Mouse (Mus musculus): ENCODE data around the gene Qdpr. TPM values are rescaled to one million over a fixed set of nuclear protein-coding genes. Genes with fewer than 3 reads are reported as not detected.

Qdpr gene
- 100 to 1,000 TPM in 1 of 2 experiments, 10 to 100 TPM in 1; 76.6 to 101 TPM for polyA plus RNA-seq (2017; shearing (Covaris generic))

DNA sequence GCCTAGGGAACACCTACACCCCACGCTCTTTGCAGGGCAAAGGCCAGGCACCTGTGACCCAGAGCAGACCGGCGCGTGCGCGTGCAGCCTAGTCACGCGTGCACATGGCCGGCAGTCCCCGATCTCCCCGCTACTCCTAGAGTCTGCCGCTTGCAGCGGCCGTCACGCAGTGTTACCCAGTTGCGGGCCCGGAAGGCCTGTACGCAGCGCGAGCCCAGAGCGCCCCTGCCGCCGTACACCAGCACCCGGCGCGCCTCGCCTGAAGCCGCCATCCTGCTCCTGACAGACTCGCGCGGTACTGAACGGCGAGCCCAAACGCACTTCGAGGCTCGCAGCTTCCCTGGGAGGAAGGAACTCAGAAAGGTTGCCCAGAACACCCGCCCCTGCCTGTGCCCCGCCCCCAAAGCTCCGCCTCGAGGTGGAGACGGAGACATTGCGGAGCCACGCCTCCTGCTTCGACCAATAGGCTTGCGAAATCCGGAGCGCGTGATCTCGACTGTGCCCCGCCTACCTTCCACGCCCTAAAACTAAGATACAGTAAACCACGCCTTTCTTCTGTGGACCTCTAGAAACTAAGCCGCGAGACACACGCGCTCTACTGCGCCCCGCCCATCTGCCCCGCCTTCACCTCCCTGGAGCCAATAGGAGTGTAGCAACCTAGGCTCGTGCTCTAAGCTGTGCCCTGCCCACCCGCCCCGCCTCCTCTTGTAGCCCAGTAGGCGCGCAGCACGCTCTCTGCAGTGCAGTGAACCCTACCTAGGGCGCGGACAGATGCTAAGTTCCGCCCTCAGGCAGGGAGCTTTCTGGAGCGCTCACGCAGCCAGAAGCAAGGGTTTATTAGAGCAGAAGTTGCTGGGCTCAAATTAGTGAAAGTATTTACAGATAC is at the start of gene Qdpr:
Gene Qdpr, minus strand, starts transcription at position 406 of the 886 bp plus-strand sequence.

DNA sequence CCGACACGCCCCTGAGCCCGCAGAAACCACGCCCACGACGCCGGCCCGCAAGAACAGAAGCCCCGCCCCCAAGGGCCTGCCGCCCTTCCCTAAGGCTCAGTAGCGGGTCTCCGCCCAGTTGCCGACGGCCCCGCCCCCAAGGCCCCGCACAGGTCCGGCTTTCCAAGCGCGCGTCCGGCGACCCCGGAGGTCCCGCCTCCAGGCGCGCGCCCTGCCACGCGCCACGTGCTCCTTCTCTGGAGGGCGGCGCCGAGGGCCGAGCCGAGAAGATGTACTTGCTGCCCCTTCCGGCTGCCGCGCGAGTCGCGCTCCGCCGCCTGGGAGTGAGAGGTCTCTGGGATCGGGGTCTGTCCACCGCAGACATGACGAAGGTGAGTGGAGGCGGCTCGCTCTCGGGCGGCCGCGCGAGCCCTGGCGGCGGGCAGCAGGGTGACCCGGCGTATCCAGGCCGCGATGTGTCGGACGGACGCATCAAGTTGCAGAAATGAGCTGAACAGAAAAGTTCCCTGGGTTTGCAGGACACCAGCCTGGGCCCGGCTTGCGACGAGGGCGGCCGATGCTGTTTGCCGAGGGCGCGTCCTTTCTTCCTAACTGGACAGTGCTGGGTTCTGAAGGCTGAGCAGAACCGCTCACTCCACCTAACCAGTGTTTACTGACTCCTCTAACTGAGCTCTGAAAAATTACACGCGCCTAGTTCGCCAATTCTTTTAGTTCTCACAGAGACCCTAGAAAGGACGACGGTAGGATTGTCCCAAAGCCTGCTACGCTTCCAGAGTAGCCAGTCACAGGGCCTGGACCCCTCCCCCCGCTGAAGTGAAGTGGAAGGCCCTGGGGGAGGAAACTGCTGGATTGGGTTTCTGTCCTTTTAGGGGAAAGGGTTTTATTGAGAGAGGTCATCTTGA is 43.4 kb upstream of the Qdpr start, which contains the start of gene Lap3:
Gene Lap3, plus strand, starts transcription at position 184 of the 902 bp plus-strand sequence.

DNA sequence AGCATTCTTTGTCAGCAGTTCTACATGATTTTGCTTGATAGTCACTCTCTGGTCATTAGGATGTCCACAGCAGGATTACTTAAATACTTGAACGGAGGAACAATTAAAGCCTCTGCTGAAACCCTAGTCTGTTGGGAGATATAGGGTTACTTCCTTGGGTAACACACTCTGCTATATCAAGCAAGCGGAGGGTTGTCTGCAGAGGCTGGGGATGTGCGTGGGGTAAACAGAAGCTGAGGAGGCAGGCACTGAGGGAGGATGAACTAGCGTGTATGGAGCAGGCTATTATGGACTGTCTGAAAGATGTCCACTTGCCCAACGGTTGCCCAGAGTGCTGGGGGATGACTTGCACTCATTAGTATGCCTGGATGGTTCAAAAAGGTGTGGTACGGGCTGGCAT is 3.4 kb upstream of the Qdpr start, which contains the start of gene Clrn2:
Gene Clrn2, plus strand, starts transcription at position 301 of the 400 bp plus-strand sequence.

Other genes starting within 250 kb of the Qdpr start
- under 1 TPM in 1 of 2 experiments, not detected in 1; 0.18 TPM for gene Clrn2, start 3.5 kb upstream of the Qdpr start, polyA plus RNA-seq (2017; shearing (Covaris generic))
- gene Lap3, start 43.1 kb upstream of the Qdpr start, polyA plus RNA-seq (2017; shearing (Covaris generic)) = 10 to 100 TPM; 23.4 to 29.7 TPM
- gene Med28, start 70.0 kb upstream of the Qdpr start, polyA plus RNA-seq (2017; shearing (Covaris generic)) = 100 to 1,000 TPM; 249 to 269 TPM
- under 1 TPM in 1 of 2 experiments, not detected in 1; 0.23 TPM for gene Fam184b, start 189.4 kb upstream of the Qdpr start, polyA plus RNA-seq (2017; shearing (Covaris generic))
- 10 to 100 TPM; 14.0 to 15.5 TPM for gene Ncapg, start 219.7 kb upstream of the Qdpr start, polyA plus RNA-seq (2017; shearing (Covaris generic))